Mouse (Mus musculus): Measurements from ENCODE around the gene Tmem97.

DNA sequence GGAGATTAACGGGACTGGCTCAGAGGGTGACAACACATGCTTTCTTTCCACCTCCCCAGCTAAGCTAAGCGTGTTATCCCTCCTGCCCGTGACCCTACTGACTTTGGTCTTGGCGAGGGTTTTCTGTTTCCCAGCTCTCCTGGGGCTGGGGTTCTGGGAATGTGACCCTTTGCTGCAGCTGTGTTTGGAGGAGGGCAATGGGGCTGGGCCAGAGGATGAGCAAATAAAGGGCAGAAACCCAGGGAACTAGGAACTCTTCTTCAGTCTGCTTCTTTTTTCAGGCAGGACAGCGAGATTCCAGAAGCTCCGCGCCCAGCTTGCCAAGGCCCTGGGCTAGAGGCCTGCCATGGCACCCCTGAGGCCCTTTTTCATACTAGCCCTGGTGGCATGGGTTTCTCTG lies 51.6 kb downstream of the Tmem97 start, which contains the start of gene Vtn:
- TF ChIP-seq CTCF (IDR thresholded peaks at IDR 0.05; ENCODE audit: low read depth, low read length) (no peak), POLR2A (IDR thresholded peaks at IDR 0.05; ENCODE audit: extremely low read depth, insufficient read depth, low read length) (peak; percentile 92)

All from liver, adult 2 months (tissue).